Mouse (Mus musculus) MEL (cell line): Measurements from ENCODE around the gene Mdga1. TPM values are rescaled to one million over a fixed set of nuclear protein-coding genes. Genes with fewer than 3 reads are reported as not detected.

Source experiments
- DNase-seq: peaks from one replicate; pipeline ENCODE4 v3.0.0; 2011; ENCODE audit warnings: low read depth, low spot score
- H3K27ac ChIP-seq: 2 replicates; pipeline ENCODE4 v1.5.1; 2012; ENCODE audit warnings: low read depth, mild to moderate bottlenecking, control low read depth, low read length, moderate library complexity; ENCODE audit not compliant: control insufficient read depth
- H3K27me3 ChIP-seq, 2 experiments: fragments of 150-350 bp in 1 of 2; sonication (generic) in 1 of 2; 2 replicates each; pipeline ENCODE4 v1.6.1; 2012; ENCODE audit warnings: low read length in 2 of 2, mild to moderate bottlenecking in 2 of 2, improper control_type of control experiment in 1 of 2, moderate library complexity in 1 of 2; ENCODE audit not compliant: insufficient read depth in 2 of 2, control insufficient read depth in 1 of 2
- H3K36me3 ChIP-seq, 2 experiments: 2 replicates each; pipeline ENCODE4 v1.6.1; 2012 to 2014; ENCODE audit warnings: low read length in 2 of 2, improper control_type of control experiment in 1 of 2, inconsistent platforms in 1 of 2, mild to moderate bottlenecking in 1 of 2; ENCODE audit not compliant: insufficient read depth in 2 of 2, control insufficient read depth in 1 of 2
- H3K4me1 ChIP-seq, 2 experiments: fragments of 150-350 bp in 1 of 2; sonication (generic) in 1 of 2; 2 replicates each; pipeline ENCODE4 v1.6.1; 2012; ENCODE audit warnings: low read length in 2 of 2, improper control_type of control experiment in 1 of 2, mild to moderate bottlenecking in 1 of 2; ENCODE audit not compliant: insufficient read depth in 2 of 2, control insufficient read depth in 1 of 2
- H3K4me3 ChIP-seq, 2 experiments: fragments of 150-350 bp in 1 of 2; sonication (generic) in 1 of 2; 2 replicates each; pipeline ENCODE4 v1.5.1; 2012; ENCODE audit warnings: low read depth in 2 of 2, low read length in 2 of 2, mild to moderate bottlenecking in 2 of 2, moderate library complexity in 2 of 2, control low read depth in 1 of 2, improper control_type of control experiment in 1 of 2; ENCODE audit not compliant: control insufficient read depth in 1 of 2, insufficient read depth in 1 of 2
- H3K79me2 ChIP-seq: 2 replicates; pipeline ENCODE4 v1.6.1; 2012; ENCODE audit warnings: mild to moderate bottlenecking, low read length, moderate library complexity; ENCODE audit not compliant: control insufficient read depth, poor library complexity, insufficient read depth
- H3K9ac ChIP-seq: 2 replicates; pipeline ENCODE4 v1.6.1; 2012; ENCODE audit warnings: low read depth, mild to moderate bottlenecking, control low read depth, low read length, moderate library complexity; ENCODE audit not compliant: control insufficient read depth, poor library complexity, severe bottlenecking
- H3K9me3 ChIP-seq: fragments of 150-350 bp; sonication (generic); replicated peaks from 2 replicates; pipeline ENCODE4 v1.6.1; 2012; ENCODE audit warnings: mild to moderate bottlenecking, low read length, improper control_type of control experiment, moderate library complexity; ENCODE audit not compliant: insufficient read depth
- CHD1 ChIP-seq: IDR thresholded peaks from 2 replicates; pipeline ENCODE4 v1.6.1; 2012; ENCODE audit warnings: low read depth, mild to moderate bottlenecking, inconsistent platforms, low read length, improper control_type of control experiment
- CTCF ChIP-seq, 3 experiments: IDR thresholded peaks in 2 of 3; conservative IDR thresholded peaks in 1 of 3; 2 replicates each; pipeline ENCODE4 v1.5.1; 2011 to 2012; ENCODE audit warnings: low read length in 3 of 3, low read depth in 2 of 3, mild to moderate bottlenecking in 2 of 3, improper control_type of control experiment in 1 of 3, inconsistent platforms in 1 of 3, mixed read lengths in 1 of 3, moderate library complexity in 1 of 3; ENCODE audit not compliant: control insufficient read depth in 1 of 3, insufficient read depth in 1 of 3, poor library complexity in 1 of 3, severe bottlenecking in 1 of 3
- E2F4 ChIP-seq: IDR thresholded peaks from 2 replicates; pipeline ENCODE4 v1.6.1; 2011; ENCODE audit warnings: low read depth, low read length, improper control_type of control experiment, borderline replicate concordance
- ELF1 ChIP-seq: IDR thresholded peaks from 2 replicates; pipeline ENCODE4 v1.6.1; 2014; ENCODE audit warnings: low read depth, mild to moderate bottlenecking, inconsistent platforms, low read length, improper control_type of control experiment, moderate library complexity
- GABPA ChIP-seq: IDR thresholded peaks from 2 replicates; pipeline ENCODE4 v1.6.1; 2012; ENCODE audit warnings: low read depth, mild to moderate bottlenecking, inconsistent platforms, low read length, improper control_type of control experiment, moderate library complexity
- GATA1 ChIP-seq: IDR thresholded peaks from 2 replicates; pipeline ENCODE4 v1.6.1; 2011; ENCODE audit warnings: low read depth, low read length, improper control_type of control experiment
- HCFC1 ChIP-seq: IDR thresholded peaks from 2 replicates; pipeline ENCODE4 v1.6.1; 2012; ENCODE audit warnings: low read depth, mild to moderate bottlenecking, inconsistent platforms, low read length, improper control_type of control experiment, moderate library complexity
- JUND ChIP-seq: IDR thresholded peaks from 2 replicates; pipeline ENCODE4 v1.6.1; 2011; ENCODE audit warnings: low read depth, mild to moderate bottlenecking, improper control_type of control experiment, low read length
- MAX ChIP-seq: IDR thresholded peaks from 2 replicates; pipeline ENCODE4 v1.6.1; 2011; ENCODE audit warnings: low read length, improper control_type of control experiment
- MAZ ChIP-seq: IDR thresholded peaks from 2 replicates; pipeline ENCODE4 v1.6.1; 2012; ENCODE audit warnings: low read depth, mild to moderate bottlenecking, inconsistent platforms, low read length, improper control_type of control experiment
- MEF2A ChIP-seq: IDR thresholded peaks from 2 replicates; pipeline ENCODE4 v1.6.1; 2014; ENCODE audit warnings: low read depth, mild to moderate bottlenecking, inconsistent platforms, low read length, improper control_type of control experiment; ENCODE audit not compliant: poor library complexity, insufficient replicate concordance, severe bottlenecking; ENCODE audit errors: extremely low read depth
- MYB ChIP-seq: IDR thresholded peaks from 2 replicates; pipeline ENCODE4 v1.6.1; 2011; ENCODE audit warnings: mild to moderate bottlenecking, low read depth, low read length, improper control_type of control experiment
- POLR2A ChIP-seq, 2 experiments: IDR thresholded peaks; 2 replicates each; pipeline ENCODE4 v1.6.1; 2011 to 2012; ENCODE audit warnings: low read length in 2 of 2, mild to moderate bottlenecking in 2 of 2, control low read depth in 1 of 2, improper control_type of control experiment in 1 of 2, low read depth in 1 of 2, moderate library complexity in 1 of 2; ENCODE audit not compliant: control insufficient read depth in 1 of 2, insufficient read depth in 1 of 2, poor library complexity in 1 of 2
- POLR2AphosphoS2 ChIP-seq: IDR thresholded peaks from 2 replicates; pipeline ENCODE4 v1.6.1; 2011; ENCODE audit warnings: low read length, improper control_type of control experiment
- POLR2AphosphoS5 ChIP-seq: IDR thresholded peaks from 2 replicates; pipeline ENCODE4 v1.6.1; 2012; ENCODE audit warnings: low read depth, borderline replicate concordance, mild to moderate bottlenecking, inconsistent platforms, low read length, moderate library complexity, mixed read lengths
- RCOR1 ChIP-seq: IDR thresholded peaks from 2 replicates; pipeline ENCODE4 v1.6.1; 2012; ENCODE audit warnings: low read depth, mild to moderate bottlenecking, inconsistent platforms, low read length, improper control_type of control experiment
- SIN3A ChIP-seq: IDR thresholded peaks from 2 replicates; pipeline ENCODE4 v1.6.1; 2012; ENCODE audit warnings: low read length, improper control_type of control experiment, inconsistent platforms
- TAL1 ChIP-seq: IDR thresholded peaks from 2 replicates; pipeline ENCODE4 v1.6.1; 2012; ENCODE audit warnings: mild to moderate bottlenecking, inconsistent platforms, low read length, moderate library complexity, mixed read lengths
- UBTF ChIP-seq: IDR thresholded peaks from 2 replicates; pipeline ENCODE4 v1.6.1; 2012; ENCODE audit warnings: low read depth, mild to moderate bottlenecking, inconsistent platforms, low read length, improper control_type of control experiment, moderate library complexity, borderline replicate concordance; ENCODE audit not compliant: insufficient read depth
- USF1 ChIP-seq: IDR thresholded peaks from 2 replicates; pipeline ENCODE4 v1.6.1; 2014; ENCODE audit warnings: low read depth, mild to moderate bottlenecking, inconsistent platforms, low read length, improper control_type of control experiment, moderate library complexity
- ZC3H11A ChIP-seq: IDR thresholded peaks from 2 replicates; pipeline ENCODE4 v1.6.1; 2012; ENCODE audit warnings: low read depth, mild to moderate bottlenecking, inconsistent platforms, low read length, improper control_type of control experiment
- polyA plus RNA-seq, 2 experiments: library from polyadenylated mRNA; stranded (reverse) in 1 of 2; unstranded in 1 of 2; fragments of >175 nt in 1 of 2; fragments of >200 nt in 1 of 2; gene quantifications; 2 replicates each; pipeline versions ENCODE4 v1.2.1 to v1.2.4; 2012; ENCODE audit warnings: low replicate concordance in 2 of 2, low read depth in 1 of 2; ENCODE audit not compliant: insufficient read length in 2 of 2, insufficient read depth in 1 of 2, missing spikeins in 1 of 2
- total RNA-seq: library from RNA; depleted of rRNA; stranded (reverse); fragments of 300-350 nt; gene quantifications from 2 replicates; pipeline ENCODE4 v1.2.3, GENCODE M21; 2012

Mdga1 gene
- total and polyA plus RNA-seq, 3 experiments, result 0.27 to 2.3 TPM; not detected in 1

DNA sequence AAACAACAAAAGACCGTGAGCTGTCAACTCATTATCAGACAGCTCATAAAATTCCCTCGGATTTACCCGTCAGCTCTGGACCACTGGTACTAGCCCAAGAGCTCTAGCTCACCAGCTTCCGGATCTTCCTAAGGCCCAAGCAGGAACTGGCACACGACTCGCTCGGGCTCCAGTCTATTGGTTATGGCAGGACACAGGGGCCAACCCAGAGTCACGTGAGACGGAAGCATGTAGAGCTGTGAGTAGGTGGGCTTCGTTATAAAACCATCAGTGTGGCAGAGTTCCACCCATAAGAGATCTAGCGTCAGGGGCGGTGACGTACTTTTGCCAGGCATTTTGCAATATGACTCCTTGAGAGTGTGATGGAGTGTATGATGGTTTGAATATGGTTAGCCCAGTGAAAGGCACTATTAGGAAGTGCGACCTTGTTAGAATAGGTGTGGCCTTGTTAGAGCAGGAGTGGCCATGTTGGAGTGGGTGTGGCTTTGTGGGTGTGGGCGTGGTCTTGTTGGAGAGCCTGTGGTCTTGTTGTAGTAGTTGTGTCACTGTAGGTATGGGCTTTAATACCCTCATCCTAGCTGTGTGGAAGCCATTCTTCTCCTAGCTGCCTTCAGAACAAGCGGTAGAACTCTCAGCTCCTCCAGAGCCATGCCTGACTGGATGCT is 56.5 kb downstream of the Mdga1 start:
- H3K4me3 ChIP-seq, result no peak overlapping the region
- H3K9ac ChIP-seq, result no peak overlapping the region
- no peak for TF ChIP-seq RCOR1
- no peak for TF ChIP-seq E2F4
- no peak for TF ChIP-seq POLR2AphosphoS2
- no peak for TF ChIP-seq SIN3A
- TF ChIP-seq TAL1, result no peak
- no peak for TF ChIP-seq HCFC1
- no peak for TF ChIP-seq MEF2A
- no peak for TF ChIP-seq CHD1
- TF ChIP-seq MAX, result no peak
- no peaks in the 10 kb centered on the region for H3K4me1 ChIP-seq
- no peaks in the 10 kb centered on the region for H3K36me3 ChIP-seq
- no peaks in the 10 kb centered on the region for H3K79me2 ChIP-seq
- peak; percentile 26 for DNase-seq
- peaks cover 0 to 3% of the 10 kb centered on the region in 2 experiments; a peak in 2 of 4 replicates for H3K27me3 ChIP-seq
- H3K9me3 ChIP-seq, result no peaks in the 10 kb centered on the region
- H3K27ac ChIP-seq, result no peak overlapping the region

DNA sequence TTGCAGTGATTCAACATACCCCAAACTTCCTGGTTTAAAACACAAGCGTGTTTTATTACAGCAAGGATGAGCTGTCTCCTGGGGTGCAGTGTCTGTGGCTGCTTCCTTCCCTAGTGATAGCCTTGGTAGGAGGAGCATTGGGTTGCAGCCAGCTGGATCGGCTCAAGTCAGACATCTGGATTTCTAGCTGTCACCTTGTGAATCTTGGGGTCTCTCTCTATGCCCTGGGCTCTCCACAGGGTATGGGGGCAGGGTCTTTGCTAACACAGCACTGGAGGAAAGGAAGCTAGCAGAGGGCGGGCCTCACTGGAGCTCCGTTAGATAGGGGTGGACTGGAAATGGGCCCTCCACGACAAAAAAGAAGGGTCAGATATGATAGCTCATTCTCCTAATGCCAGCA is 57.2 kb downstream of the Mdga1 start:
- DNase-seq, result no peak
- no peaks in the 10 kb centered on the region for H3K36me3 ChIP-seq
- no peak overlapping the region for H3K9ac ChIP-seq
- H3K4me1 ChIP-seq, result no peaks in the 10 kb centered on the region
- no peak overlapping the region for H3K4me3 ChIP-seq
- no peak overlapping the region for H3K27ac ChIP-seq
- no peaks in the 10 kb centered on the region for H3K79me2 ChIP-seq
- no peak for TF ChIP-seq ZC3H11A
- TF ChIP-seq MAX, result no peak
- no peak for TF ChIP-seq POLR2AphosphoS5
- no peak for TF ChIP-seq GATA1
- no peak for TF ChIP-seq CHD1
- no peak for TF ChIP-seq UBTF
- TF ChIP-seq ELF1, result no peak
- no peak for TF ChIP-seq MYB
- TF ChIP-seq HCFC1, result no peak
- TF ChIP-seq RCOR1, result no peak
- TF ChIP-seq E2F4, result no peak
- TF ChIP-seq MAZ, result no peak
- no peak for TF ChIP-seq POLR2AphosphoS2
- no peak for TF ChIP-seq GABPA
- no peak for TF ChIP-seq USF1
- TF ChIP-seq TAL1, result no peak
- TF ChIP-seq JUND, result no peak
- no peak for TF ChIP-seq CTCF (IDR thresholded peaks at IDR 0.05 in 2 of 3, conservative IDR thresholded peaks at IDR 0.05 in 1 of 3; ENCODE audit: control insufficient read depth in 1 of 3, insufficient read depth in 1 of 3, low read depth in 2 of 3, low read length in 3 of 3, poor library complexity in 1 of 3, severe bottlenecking in 1 of 3)
- TF ChIP-seq POLR2A (IDR thresholded peaks at IDR 0.05; ENCODE audit: control insufficient read depth in 1 of 2, insufficient read depth in 1 of 2, low read depth in 1 of 2, low read length in 2 of 2, poor library complexity in 1 of 2), result no peak
- peaks cover 0 to 2% of the 10 kb centered on the region in 2 experiments; a peak in 2 of 4 replicates for H3K27me3 ChIP-seq
- no peaks in the 10 kb centered on the region for H3K9me3 ChIP-seq
